Mouse (Mus musculus) G1E-ER4 (cell line): Measurements from ENCODE around the gene Tmem235. TPM values are rescaled to one million over a fixed set of nuclear protein-coding genes. Genes with fewer than 3 reads are reported as not detected.

ENCODE experiments used
- GATA1 ChIP-seq: IDR thresholded peaks from one replicate; pipeline ENCODE4 v1.8.0; 2012; ENCODE audit warnings: low read length, inconsistent platforms
- polyA plus RNA-seq: library from polyadenylated mRNA; stranded (reverse); fragments of >175 nt; gene quantifications from 2 replicates; pipeline ENCODE4 v1.2.3, GENCODE M21; 2012

Tmem235 gene
- polyA plus RNA-seq, 1 experiment = not detected

DNA sequence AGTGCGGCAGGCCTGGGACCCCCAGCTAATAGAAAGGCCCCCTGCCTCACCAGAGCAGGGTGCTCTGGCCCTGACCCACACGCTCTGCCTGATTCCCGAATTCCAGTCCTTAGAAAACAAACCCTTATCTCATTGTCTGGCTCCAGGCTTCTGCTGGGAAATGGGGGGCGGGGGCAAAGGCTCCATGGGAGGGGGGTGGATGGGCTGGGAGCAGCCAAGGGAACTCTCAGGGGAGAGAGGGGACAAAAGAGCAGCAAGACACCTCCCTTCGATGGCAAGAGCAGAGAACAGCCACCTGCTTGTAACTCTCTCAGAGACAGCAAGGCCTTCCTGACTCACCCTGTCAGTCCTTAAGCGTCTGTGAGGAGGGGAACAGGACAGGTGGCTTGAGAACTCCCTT, 15.1 kb downstream of the Tmem235 start:
- TF ChIP-seq GATA1 = no peak

DNA sequence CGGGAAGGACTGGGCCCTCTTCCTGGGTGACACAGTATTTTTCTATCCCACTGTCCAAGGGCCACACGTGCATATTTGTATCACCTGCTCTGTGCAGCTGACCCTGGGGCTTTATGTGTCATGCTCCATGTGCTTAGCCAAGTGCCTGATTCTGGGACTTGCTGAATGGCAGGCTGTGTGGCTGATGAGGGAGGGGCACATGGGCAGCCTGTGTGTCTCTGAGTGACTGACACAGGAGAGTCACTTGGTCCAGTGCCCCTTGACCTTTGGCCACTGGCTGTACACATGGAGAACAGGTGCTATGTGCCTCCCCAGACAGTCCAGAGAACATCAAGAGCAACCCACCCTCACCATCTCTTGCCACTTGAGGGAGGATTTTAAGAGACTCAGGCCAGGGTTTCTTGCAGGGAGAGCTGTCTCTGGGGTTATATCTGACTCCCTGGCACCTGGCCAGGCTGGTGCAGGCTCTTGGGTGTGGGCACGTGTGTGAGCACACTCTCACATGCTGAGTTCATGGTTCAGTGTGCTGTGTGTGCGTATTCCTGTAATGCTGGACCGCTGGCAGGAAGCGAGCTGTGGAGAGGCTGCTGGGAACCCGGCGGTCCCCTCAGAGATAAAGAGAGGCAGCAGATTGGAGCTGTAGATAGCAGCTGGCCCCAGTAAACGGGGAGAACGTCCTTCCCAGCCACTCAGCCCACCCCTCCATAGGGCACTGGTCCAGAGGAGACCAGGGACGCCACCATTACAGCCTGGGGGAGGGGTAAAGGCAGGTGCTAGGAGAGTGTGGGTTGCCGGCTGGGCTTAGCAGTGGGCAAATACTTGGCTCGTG, 17.6 kb downstream of the Tmem235 start:
- no peak for TF ChIP-seq GATA1

DNA sequence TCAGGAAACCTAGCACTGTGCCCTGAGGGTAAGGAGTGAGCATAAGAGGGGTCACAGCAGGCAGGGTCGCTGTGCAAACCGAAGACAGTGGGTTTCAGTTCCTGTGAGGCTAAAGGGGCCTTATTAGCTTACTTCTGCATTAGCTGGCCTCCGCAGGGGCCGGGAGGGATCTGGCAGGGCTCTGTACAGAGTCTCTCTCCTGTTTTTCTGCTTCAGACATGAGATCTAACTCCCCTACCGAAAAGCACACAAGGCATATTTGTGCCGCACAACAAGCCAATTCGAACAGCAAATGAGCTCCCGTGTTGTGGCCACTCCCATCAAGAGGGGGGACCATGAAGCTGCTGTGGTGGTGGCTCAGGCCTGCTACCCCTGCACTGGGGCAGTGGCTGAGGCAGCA, 18.3 kb downstream of the Tmem235 start:
- no peak for TF ChIP-seq GATA1

GRCm38 (mm10) chr11:117879676-117880075, 19.1 kb downstream of the Tmem235 start:
- TF ChIP-seq GATA1 = no peak

- TF ChIP-seq GATA1 = no peak
Measured at GRCm38 (mm10) chr11:117880336-117880976, 19.9 kb downstream of the Tmem235 start.

- no peak for TF ChIP-seq GATA1
Measured at GRCm38 (mm10) chr11:117880977-117881358, 20.4 kb downstream of the Tmem235 start.

DNA sequence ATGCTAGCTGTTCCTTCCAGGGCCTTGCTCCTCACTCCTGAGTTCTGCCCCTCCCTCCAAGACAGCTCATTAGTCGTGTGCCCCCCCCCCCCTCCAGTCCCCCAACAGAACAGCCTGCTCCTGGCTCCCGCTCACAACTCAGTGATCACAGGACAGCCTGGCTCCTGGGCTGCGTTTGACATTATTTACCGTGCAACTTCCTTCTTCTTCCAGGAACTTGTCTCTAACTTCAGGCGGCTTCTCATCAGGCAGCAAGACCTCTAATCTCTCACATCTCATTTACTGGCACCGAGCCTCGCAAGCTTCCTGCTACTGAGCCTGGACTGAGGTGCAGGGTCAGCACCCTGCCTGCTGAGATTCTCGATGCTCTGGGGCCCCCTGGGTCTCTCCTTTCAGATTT, 21.2 kb downstream of the Tmem235 start:
- no peak for TF ChIP-seq GATA1

DNA sequence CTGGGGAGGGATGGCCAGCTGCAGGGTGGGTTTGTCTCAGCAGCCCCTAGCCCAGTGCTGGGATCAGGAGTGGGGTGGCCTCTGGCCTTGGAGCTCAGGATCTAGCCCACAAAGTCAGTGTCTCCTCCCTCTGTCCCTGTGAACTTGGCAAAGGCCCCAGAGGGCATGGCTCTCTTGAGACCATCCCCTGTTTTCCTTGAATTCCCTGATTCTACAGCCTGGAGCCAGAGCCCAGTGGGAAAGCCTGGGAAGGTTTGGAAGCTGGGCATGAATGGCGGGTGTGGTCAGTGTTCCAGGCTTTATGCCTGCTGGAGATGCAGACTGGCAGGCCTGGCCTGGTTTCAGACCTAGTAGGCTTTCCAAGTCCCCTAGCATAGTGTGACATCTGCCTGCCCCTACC, 21.7 kb downstream of the Tmem235 start:
- no peak for TF ChIP-seq GATA1

DNA sequence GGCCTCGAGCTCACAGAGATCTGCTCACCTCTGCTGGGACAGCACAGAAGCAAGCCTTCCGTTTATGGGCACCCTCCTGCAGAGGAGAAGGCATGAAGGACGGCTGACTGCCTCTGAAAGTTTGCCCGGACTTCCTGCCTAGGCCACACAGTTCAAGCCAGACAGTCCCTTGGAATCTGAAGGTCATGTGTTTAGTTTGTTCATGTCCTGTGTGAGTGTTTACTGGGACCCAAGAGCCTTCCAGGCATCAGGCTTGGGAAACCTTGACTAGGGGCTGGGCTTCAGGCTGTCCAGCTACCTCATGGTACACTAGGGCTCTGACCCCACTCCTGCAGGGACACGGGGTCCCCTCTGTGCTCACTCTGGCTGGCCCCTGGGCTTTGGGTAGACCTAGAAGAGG, 25.4 kb downstream of the Tmem235 start:
- no peak for TF ChIP-seq GATA1

- no peak for TF ChIP-seq GATA1
Measured at GRCm38 (mm10) chr11:117888168-117888852, 27.8 kb downstream of the Tmem235 start.

DNA sequence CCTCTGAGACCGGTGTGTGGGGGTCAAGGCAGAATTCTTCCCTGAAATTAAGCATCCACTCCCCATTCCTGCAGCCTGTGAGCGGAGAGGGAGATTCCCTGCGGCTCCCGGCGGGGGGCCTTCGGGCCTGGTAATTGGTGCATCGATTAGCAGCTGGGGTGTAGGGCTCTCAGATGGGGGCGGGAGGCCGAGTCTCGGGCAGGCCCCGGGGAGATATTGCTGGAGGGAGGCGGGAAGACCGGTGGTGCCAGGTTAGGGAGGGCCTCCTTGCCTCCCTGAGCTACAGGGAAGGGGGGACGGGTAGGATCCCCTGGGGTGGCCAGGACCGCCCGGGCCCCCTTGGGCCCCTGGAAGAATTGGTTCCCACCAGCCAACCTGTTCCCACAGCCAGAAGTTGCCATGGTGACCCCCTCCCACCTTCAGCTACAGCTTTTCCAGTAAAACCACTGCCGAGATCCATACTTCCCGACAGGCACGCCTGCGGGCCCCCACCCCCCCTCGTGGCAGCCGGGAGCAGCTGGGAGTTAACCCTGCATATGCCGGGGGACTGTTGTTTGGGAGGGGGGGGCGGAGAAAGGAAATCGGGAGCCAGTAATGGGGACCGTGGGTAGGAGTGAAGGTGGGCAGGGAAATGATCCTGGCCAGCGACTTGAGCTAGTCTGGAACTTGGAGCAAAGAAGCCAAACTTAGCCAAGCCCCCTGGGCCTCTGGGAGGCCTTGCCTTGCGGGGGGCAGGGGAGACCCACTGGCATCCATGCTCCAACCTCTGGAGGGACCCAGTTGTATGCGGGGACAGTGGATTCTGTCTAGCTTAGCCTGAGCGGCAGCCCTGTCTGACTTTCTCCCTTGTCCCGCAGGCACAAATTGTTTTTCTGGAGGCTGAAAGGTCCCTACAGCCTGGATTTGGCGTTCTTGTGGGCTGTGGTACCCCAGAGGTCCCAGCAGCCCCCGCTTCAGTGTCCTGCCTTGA, 28.6 kb downstream of the Tmem235 start:
- TF ChIP-seq GATA1 = no peak

- TF ChIP-seq GATA1 = no peak
Measured at GRCm38 (mm10) chr11:117889887-117890340, 29.4 kb downstream of the Tmem235 start.

- TF ChIP-seq GATA1 = no peak
Measured at GRCm38 (mm10) chr11:117890519-117891282, 30.1 kb downstream of the Tmem235 start.

DNA sequence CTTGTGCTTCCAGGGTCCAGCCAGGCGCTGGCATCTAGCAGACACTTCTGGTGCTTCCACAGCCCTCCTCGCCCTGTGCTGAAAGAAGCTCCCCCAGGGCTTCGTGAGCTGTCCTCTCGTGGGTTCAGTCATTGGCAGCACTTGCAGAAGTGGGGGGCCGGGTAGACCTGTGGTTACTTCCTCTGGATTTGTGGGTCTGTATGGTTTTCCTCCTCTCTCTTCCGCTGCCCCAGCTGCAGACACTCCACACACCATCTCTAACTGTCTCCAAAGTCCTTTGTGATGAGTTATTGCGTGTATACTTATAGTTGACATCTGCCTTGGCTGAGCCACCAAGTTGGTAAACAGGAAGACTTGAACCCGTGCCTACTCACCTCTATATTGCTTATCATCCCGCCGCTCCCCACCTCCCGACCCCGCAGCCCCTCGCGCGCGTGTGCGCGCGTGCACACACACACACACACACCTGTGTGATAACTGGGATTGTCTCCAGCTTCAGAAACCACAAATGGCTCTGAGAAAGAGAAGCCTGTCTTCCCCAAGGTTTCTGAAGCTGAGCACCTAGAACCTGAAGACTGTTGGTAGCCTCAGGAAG, 31.1 kb downstream of the Tmem235 start:
- TF ChIP-seq GATA1 = no peak
